Mouse (Mus musculus): ENCODE measurements around the gene Tmem181a.

DNA sequence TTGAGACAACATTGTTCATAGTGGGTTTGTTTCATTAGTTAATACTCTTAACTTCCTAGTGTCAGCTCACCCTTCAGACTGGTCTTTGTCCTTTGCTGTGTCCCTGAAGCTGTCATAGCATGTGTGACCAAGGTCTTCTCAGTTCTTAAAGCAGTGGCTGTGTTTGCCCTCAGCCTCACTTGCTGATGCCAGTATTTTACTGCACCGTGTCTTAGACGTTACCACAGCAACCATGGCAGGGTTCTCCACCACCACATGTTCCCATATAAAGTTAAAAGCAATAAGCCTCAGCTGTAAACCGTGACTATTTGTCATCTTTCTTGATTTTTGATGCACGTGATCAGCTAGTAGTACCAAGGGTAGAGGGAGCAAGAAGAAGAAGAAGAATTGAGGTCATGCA, 41.0 kb upstream of the Tmem181a start:
- no peak for TF ChIP-seq CTCF (IDR thresholded peaks at IDR 0.05; ENCODE audit: extremely low read depth, insufficient read depth, insufficient read length, insufficient replicate concordance)
- no peak for TF ChIP-seq POLR2A (IDR thresholded peaks at IDR 0.05; ENCODE audit: low read depth, low read length)

All from spleen, adult 2 months (tissue).